Mouse (Mus musculus) megakaryocyte, embryonic 14.5 days (primary cell): ENCODE results near the gene Gnao1. TPM values are rescaled to one million over a fixed set of nuclear protein-coding genes. Genes with fewer than 3 reads are reported as not detected.

Experiments
- H3K27me3 ChIP-seq: replicated peaks from 2 replicates; pipeline ENCODE3; 2012; ENCODE audit warnings: inconsistent platforms
- H3K36me3 ChIP-seq: replicated peaks from 2 replicates; pipeline ENCODE3; 2012; ENCODE audit warnings: low read length, inconsistent platforms, mixed read lengths
- H3K4me1 ChIP-seq: 2 replicates; pipeline ENCODE4 v1.6.1; 2012; ENCODE audit warnings: inconsistent platforms
- H3K4me3 ChIP-seq: replicated peaks from 2 replicates; pipeline ENCODE3; 2012; ENCODE audit warnings: moderate library complexity, mild to moderate bottlenecking, inconsistent platforms
- H3K9me3 ChIP-seq: 2 replicates; pipeline ENCODE4 v1.6.1; 2012; ENCODE audit warnings: inconsistent platforms
- FLI1 ChIP-seq: IDR thresholded peaks from 2 replicates; pipeline ENCODE4 v1.6.1; 2012; ENCODE audit warnings: low read length, inconsistent platforms, mixed read lengths
- GATA1 ChIP-seq: IDR thresholded peaks from 3 replicates; pipeline ENCODE4 v1.6.1; 2012; ENCODE audit warnings: mixed read lengths, low read length, inconsistent platforms, borderline replicate concordance
- polyA plus RNA-seq: library from polyadenylated mRNA; stranded (reverse); fragments of >175 nt; gene quantifications from 2 replicates; pipeline ENCODE4 v1.2.3, GENCODE M21; 2012; ENCODE audit warnings: low replicate concordance; ENCODE audit not compliant: insufficient read depth

Gnao1 gene
- polyA plus RNA-seq, 1 experiment: not detected

GRCm38 (mm10) chr8:93911715-93912555 is 102.2 kb downstream of the Gnao1 start:
- no peak for TF ChIP-seq GATA1
- no peak for TF ChIP-seq FLI1
- no peaks in the 10 kb centered on the region for H3K36me3 ChIP-seq
- H3K9me3 ChIP-seq: no peaks in the 10 kb centered on the region
- H3K4me1 ChIP-seq: peaks cover 9% of the 10 kb centered on the region
- no peak overlapping the region for H3K4me3 ChIP-seq
- H3K27me3 ChIP-seq: peaks cover 15% of the 10 kb centered on the region

DNA sequence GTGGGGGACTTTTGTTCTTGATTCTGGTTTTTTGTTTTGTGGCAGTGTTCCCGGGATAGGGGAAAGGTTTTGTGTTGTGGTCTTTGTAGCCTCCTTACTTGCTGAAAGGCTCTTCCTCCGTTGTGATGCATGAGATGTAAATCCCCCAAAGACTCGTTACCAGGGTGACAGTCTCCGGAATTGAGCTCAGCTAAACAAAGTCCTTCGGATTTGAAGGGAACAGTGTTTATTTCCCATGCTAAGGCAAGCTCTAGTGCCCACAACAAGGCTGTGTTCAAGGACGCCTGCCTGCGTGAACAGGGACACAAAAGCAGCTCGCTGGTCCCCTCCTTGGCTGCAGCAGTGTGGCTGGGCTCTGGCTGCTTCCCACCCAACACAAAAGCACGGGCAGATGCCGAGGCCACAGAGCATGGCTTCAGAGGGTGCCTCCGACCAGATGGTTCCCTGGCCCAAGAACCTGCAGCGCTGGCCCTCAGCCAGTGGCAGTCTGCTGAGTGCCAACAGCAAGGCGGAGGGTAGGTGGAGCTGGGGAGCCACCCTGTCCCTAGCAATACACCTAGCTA is 108.2 kb downstream of the Gnao1 start:
- H3K4me3 ChIP-seq: no peak overlapping the region
- H3K9me3 ChIP-seq: no peaks in the 10 kb centered on the region
- no peaks in the 10 kb centered on the region for H3K36me3 ChIP-seq
- peaks cover 10% of the 10 kb centered on the region for H3K27me3 ChIP-seq
- peaks cover 5% of the 10 kb centered on the region for H3K4me1 ChIP-seq
- TF ChIP-seq GATA1 (no peak), FLI1 (no peak)

- peaks cover 9% of the 10 kb centered on the region for H3K27me3 ChIP-seq
- TF ChIP-seq FLI1 (no peak), GATA1 (no peak)
- no peak overlapping the region for H3K4me3 ChIP-seq
- H3K4me1 ChIP-seq: peaks cover 5% of the 10 kb centered on the region
- H3K9me3 ChIP-seq: no peaks in the 10 kb centered on the region
- H3K36me3 ChIP-seq: no peaks in the 10 kb centered on the region
Observed at GRCm38 (mm10) chr8:93918580-93918979, 108.8 kb downstream of the Gnao1 start.

DNA sequence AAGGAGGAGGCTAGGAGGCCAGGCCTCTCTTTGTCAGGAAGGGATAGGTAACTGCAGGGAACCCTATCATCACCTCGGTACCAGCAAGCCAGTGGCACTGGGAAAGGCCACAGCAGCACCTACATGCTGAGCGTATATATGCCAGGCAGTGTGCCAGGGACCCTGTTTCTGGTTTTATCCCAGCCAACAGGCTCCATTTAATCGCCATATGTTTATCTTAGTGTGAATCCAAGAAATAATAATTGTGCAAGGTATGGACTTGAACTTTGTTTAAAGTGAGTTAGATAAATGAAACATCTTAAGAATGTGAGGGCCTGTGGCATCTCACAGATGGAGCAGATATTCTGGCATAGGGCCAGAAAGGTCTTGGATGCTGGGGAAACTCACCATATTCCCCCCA is 109.7 kb downstream of the Gnao1 start:
- Histone ChIP-seq H3K9me3 (no peaks in the 10 kb centered on the region), H3K4me1 (peaks cover 11% of the 10 kb centered on the region), H3K27me3 (peaks cover 14% of the 10 kb centered on the region), H3K4me3 (no peak overlapping the region), H3K36me3 (no peaks in the 10 kb centered on the region)
- TF ChIP-seq FLI1 (no peak), GATA1 (no peak)

GRCm38 (mm10) chr8:93919916-93920589 is 110.3 kb downstream of the Gnao1 start:
- peaks cover 11% of the 10 kb centered on the region for H3K4me1 ChIP-seq
- no peaks in the 10 kb centered on the region for H3K36me3 ChIP-seq
- no peak for TF ChIP-seq FLI1
- no peak for TF ChIP-seq GATA1
- H3K27me3 ChIP-seq: peaks cover 12% of the 10 kb centered on the region
- no peaks in the 10 kb centered on the region for H3K9me3 ChIP-seq
- H3K4me3 ChIP-seq: no peak overlapping the region

DNA sequence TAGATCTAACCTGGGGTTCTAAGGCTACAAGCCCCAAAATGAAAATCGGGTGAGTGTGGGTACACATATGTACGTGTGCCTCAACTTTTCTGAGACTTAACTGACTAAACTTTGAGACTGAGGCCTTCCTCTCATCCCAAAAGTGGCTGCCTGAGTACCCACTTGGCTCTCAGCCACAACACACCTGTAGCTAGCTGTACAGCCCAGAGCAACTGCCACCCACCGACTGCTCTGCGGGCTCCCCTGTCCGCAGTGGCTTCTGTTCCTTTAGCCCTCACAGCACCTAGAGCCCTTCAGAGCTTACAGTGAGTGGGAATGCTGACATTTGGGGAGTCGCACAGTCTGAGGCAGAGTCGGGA is 110.8 kb downstream of the Gnao1 start:
- no peaks in the 10 kb centered on the region for H3K36me3 ChIP-seq
- H3K27me3 ChIP-seq: peaks cover 11% of the 10 kb centered on the region
- H3K9me3 ChIP-seq: no peaks in the 10 kb centered on the region
- no peak overlapping the region for H3K4me3 ChIP-seq
- H3K4me1 ChIP-seq: peaks cover 11% of the 10 kb centered on the region
- no peak for TF ChIP-seq GATA1
- TF ChIP-seq FLI1: no peak

DNA sequence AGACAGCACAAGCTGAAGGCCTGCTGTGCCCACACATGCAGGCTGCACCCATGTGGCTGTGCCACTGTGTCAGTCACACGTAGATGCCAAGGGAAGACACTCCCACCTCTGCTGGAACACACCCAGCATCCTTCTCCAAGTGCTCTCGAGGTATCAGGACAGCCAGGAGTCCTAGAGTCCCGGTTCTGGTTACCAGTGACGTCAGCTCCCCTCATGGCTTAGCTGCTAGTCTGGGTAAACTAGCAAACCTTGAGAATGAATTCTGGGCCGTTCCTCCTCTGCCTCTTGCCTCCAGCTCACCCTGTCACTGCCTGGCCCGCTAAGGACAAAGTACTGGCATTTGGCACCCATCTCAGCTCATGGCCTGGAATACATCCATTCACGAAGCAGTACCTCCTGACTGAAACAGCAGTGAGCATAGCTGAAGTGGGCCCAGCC is 114.2 kb downstream of the Gnao1 start:
- H3K4me3 ChIP-seq: no peak overlapping the region
- TF ChIP-seq FLI1 (no peak), GATA1 (no peak)
- peaks cover 12% of the 10 kb centered on the region for H3K27me3 ChIP-seq

DNA sequence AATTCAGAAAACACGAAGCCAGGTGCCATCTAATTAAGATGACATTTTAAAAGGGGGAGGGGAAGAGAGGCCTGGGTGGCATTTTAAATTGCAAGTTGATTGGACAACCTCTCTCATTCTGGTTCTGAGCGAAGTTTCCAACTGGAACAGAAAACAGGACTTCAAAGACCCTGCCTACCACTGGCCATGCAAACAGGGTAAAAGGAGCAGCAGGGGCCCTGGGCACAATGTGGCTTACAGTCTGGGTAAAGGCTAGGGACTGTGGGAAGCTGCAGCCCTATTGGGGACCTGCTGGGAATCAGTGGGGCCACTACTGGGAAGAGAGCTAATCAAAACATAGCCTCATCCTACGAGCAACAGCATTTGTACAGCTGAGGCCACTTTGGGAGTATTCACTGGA is 115.7 kb downstream of the Gnao1 start:
- peaks cover 14% of the 10 kb centered on the region; the same call in 1 of the 2 replicates for H3K4me1 ChIP-seq
- no peak overlapping the region for H3K4me3 ChIP-seq
- H3K9me3 ChIP-seq: peaks cover 13% of the 10 kb centered on the region
- no peaks in the 10 kb centered on the region for H3K36me3 ChIP-seq
- TF ChIP-seq GATA1 (no peak), FLI1 (no peak)
- H3K27me3 ChIP-seq: peaks cover 10% of the 10 kb centered on the region

More for the DNA sequence above, 114.2 kb downstream of the Gnao1 start:
- H3K36me3 ChIP-seq: no peaks in the 10 kb centered on the region
- peaks cover 14% of the 10 kb centered on the region; the same call in 1 of the 2 replicates for H3K4me1 ChIP-seq
- peaks cover 13% of the 10 kb centered on the region for H3K9me3 ChIP-seq

DNA sequence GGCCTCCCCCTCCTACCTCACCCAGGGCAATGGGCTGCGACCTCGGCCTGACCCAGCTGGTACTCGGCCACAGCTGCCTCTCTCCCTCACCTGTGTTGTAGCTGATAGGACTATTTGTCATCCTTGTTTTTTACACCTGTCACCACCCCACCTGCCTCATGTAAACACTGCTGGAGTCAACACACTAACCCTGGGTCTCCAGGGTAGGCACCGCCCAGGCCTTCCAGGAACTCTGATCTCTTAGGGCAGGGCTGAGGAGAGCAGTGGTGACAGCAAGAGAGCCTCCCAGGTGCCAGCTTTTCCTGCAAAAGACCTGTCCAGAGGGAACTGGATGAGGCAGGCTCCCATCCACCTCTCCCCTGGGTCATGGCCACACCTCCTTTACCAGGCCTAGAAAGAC is 119.5 kb downstream of the Gnao1 start:
- Histone ChIP-seq H3K9me3 (peaks cover 13% of the 10 kb centered on the region), H3K27me3 (peaks cover 13% of the 10 kb centered on the region), H3K4me3 (no peak overlapping the region), H3K4me1 (peaks cover 8% of the 10 kb centered on the region; the same call in 1 of the 2 replicates), H3K36me3 (no peaks in the 10 kb centered on the region)
- TF ChIP-seq FLI1 (no peak), GATA1 (no peak)

DNA sequence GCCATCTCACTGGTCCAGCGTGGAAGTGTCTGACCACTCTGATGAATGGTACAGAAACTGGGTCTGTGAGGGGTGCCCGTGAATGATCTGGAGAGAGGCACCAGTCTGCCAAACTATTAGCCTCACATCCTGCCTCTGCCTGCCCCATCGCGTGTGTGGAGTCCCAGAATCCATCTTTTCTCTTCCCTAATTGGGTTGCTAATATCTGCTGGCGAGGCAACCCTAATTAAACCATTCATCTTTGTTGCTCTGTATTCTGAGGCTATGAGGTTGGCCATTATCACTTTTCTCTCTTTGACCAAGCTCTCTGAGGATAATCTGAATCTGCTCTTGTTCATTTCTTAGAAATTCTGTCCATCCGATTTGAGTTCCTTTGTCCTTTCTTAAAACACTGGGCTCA is 121.6 kb downstream of the Gnao1 start:
- Histone ChIP-seq H3K4me3 (no peak overlapping the region), H3K9me3 (peaks cover 10% of the 10 kb centered on the region)

More for the DNA sequence above, 121.6 kb downstream of the Gnao1 start:
- TF ChIP-seq GATA1: no peak
- no peak for TF ChIP-seq FLI1
- Histone ChIP-seq H3K27me3 (peaks cover 19% of the 10 kb centered on the region), H3K4me1 (peaks cover 7% of the 10 kb centered on the region; the same call in 1 of the 2 replicates), H3K36me3 (no peaks in the 10 kb centered on the region)
